Mouse (Mus musculus) embryonic fibroblast, embryonic 13.5 days (primary cell): Measurements from ENCODE around the gene Gm11756.
"Not testable (repeated sequence)": the region's sequence is repeated elsewhere in the genome, so short reads cannot be mapped to it uniquely, and the experiment has no call there.

Source experiments
- CTCF ChIP-seq: IDR thresholded peaks from 2 replicates; pipeline ENCODE4 v1.5.1; 2011; ENCODE audit warnings: mild to moderate bottlenecking, control low read depth, low read length, moderate library complexity, borderline replicate concordance; ENCODE audit not compliant: insufficient read depth
- POLR2A ChIP-seq: IDR thresholded peaks from 2 replicates; pipeline ENCODE4 v1.6.1; 2011; ENCODE audit warnings: low read depth, mild to moderate bottlenecking, control low read depth, low read length, moderate library complexity

GRCm38 (mm10) chr4:73891012-73891411 lies 29.5 kb downstream of the Gm11756 start, which contains the start of gene Gm11757:
- not testable (repeated sequence) for TF ChIP-seq CTCF, POLR2A
